Mouse (Mus musculus): ENCODE data around the gene Dppa3.

The Dppa3 gene

GRCm38 (mm10) chr6:122667715-122668114 lies 41.5 kb downstream of the Dppa3 start:
- no peak for DNase-seq (ENCODE audit: low read depth, low spot score)

GRCm38 (mm10) chr6:122668823-122669222 lies 42.6 kb downstream of the Dppa3 start:
- DNase-seq (ENCODE audit: low read depth, low spot score) = no peak

GRCm38 (mm10) chr6:122669406-122670200 lies 43.4 kb downstream of the Dppa3 start:
- peak; percentile 87 for DNase-seq (ENCODE audit: low read depth, low spot score)

- no peak for DNase-seq (ENCODE audit: low read depth, low spot score)
Observed at GRCm38 (mm10) chr6:122670201-122670551, 44.0 kb downstream of the Dppa3 start.

- no peak for DNase-seq (ENCODE audit: low read depth, low spot score)
Observed at GRCm38 (mm10) chr6:122670841-122671240, 44.6 kb downstream of the Dppa3 start.

- no peak for DNase-seq (ENCODE audit: low read depth, low spot score)
Observed at GRCm38 (mm10) chr6:122672746-122673145, 46.5 kb downstream of the Dppa3 start.

Data from retina, postnatal 7 days (tissue).